Mouse (Mus musculus) hindbrain, embryonic 13.5 days (tissue): ENCODE data around the gene Slc10a1. TPM values are rescaled to one million over a fixed set of nuclear protein-coding genes. Genes with fewer than 3 reads are reported as not detected.

ENCODE experiments used
- ATAC-seq: fragments of 200-750 bp; cut with Nextera tagmentation; 2 replicates; pipeline ENCODE4 v1.8.0; 2017; ENCODE audit warnings: moderate TSS enrichment; ENCODE audit not compliant: low FRiP score
- H3K27ac ChIP-seq: fragments of 300-500 bp; sonication (generic); 2 replicates; pipeline ENCODE4 v1.5.1; 2015; ENCODE audit warnings: inconsistent platforms, mild to moderate bottlenecking, moderate library complexity
- H3K27me3 ChIP-seq: fragments of 300-500 bp; sonication (generic); 2 replicates; pipeline ENCODE4 v1.6.1; 2015; ENCODE audit warnings: mild to moderate bottlenecking, inconsistent platforms
- H3K36me3 ChIP-seq: fragments of 300-500 bp; sonication (generic); 2 replicates; pipeline ENCODE4 v1.6.1; 2015; ENCODE audit warnings: mild to moderate bottlenecking, inconsistent platforms
- H3K4me1 ChIP-seq: fragments of 300-500 bp; sonication (generic); replicated peaks from 2 replicates; pipeline ENCODE4 v1.6.1; 2015; ENCODE audit warnings: inconsistent platforms
- H3K4me2 ChIP-seq: fragments of 300-500 bp; sonication (generic); 2 replicates; pipeline ENCODE4 v1.6.1; 2015; ENCODE audit warnings: inconsistent platforms, mild to moderate bottlenecking, moderate library complexity
- H3K4me3 ChIP-seq: fragments of 300-500 bp; sonication (generic); 2 replicates; pipeline ENCODE4 v1.5.1; 2015; ENCODE audit warnings: mild to moderate bottlenecking, inconsistent platforms
- H3K9ac ChIP-seq: fragments of 300-500 bp; sonication (generic); 2 replicates; pipeline ENCODE4 v1.6.1; 2015; ENCODE audit warnings: mild to moderate bottlenecking, inconsistent platforms
- H3K9me3 ChIP-seq: fragments of 300-500 bp; sonication (generic); 2 replicates; pipeline ENCODE4 v1.6.1; 2016; ENCODE audit warnings: inconsistent platforms
- WGBS: fragments of 180-500 bp; shearing (Covaris S2); methylation state at CpG from one replicate; pipeline ENCODE4 v1.1.7; 2015; 5-methylcytosine and 5-hydroxymethylcytosine counted together
- polyA plus RNA-seq: library from polyadenylated mRNA; unstranded; fragments of >200 nt; fragmentation: Nextera tagmentation; extraction: Ambion mirVana; gene quantifications from 2 replicates; pipeline ENCODE4 v1.2.1, GENCODE M21; 2015

Gene Slc10a1
- polyA plus RNA-seq, 1 experiment from 2014 or later, result 0.21 TPM

- H3K9ac ChIP-seq, result peak overlapping the region; percentile 25; the same call in 1 of the 2 replicates
- H3K9me3 ChIP-seq, result no peaks in the 10 kb centered on the region
- no peak for ATAC-seq
- no peaks in the 10 kb centered on the region for H3K36me3 ChIP-seq
- H3K27ac ChIP-seq, result no peak overlapping the region
- H3K4me2 ChIP-seq, result no peak overlapping the region
- H3K4me1 ChIP-seq, result no peaks in the 10 kb centered on the region
- no peak overlapping the region for H3K4me3 ChIP-seq
- H3K27me3 ChIP-seq, result no peaks in the 10 kb centered on the region
- WGBS, result 72% methylated on average over 5 of the region's 5 CpGs
Observed at GRCm38 (mm10) chr12:80938642-80939041, 29.9 kb downstream of the Slc10a1 start.

- H3K27me3 ChIP-seq, result no peaks in the 10 kb centered on the region
Observed at GRCm38 (mm10) chr12:80937331-80938029, 31.0 kb downstream of the Slc10a1 start.

GRCm38 (mm10) chr12:80936751-80937150, 31.8 kb downstream of the Slc10a1 start:
- ATAC-seq, result no peak
- 77% methylated on average over 2 of the region's 2 CpGs for WGBS
- Histone ChIP-seq H3K4me2 (no peak overlapping the region), H3K27ac (no peak overlapping the region), H3K4me1 (no peaks in the 10 kb centered on the region), H3K36me3 (no peaks in the 10 kb centered on the region), H3K9me3 (no peaks in the 10 kb centered on the region), H3K9ac (no peak overlapping the region), H3K4me3 (no peak overlapping the region), H3K27me3 (no peaks in the 10 kb centered on the region)

More at GRCm38 (mm10) chr12:80937331-80938029, 31.0 kb downstream of the Slc10a1 start:
- no peak overlapping the region for H3K4me3 ChIP-seq
- no peak overlapping the region for H3K9ac ChIP-seq
- H3K36me3 ChIP-seq, result no peaks in the 10 kb centered on the region
- no peaks in the 10 kb centered on the region for H3K9me3 ChIP-seq
- WGBS, result 87% methylated on average over 9 of the region's 9 CpGs
- ATAC-seq, result no peak
- H3K27ac ChIP-seq, result no peak overlapping the region
- no peaks in the 10 kb centered on the region for H3K4me1 ChIP-seq
- H3K4me2 ChIP-seq, result no peak overlapping the region

- H3K9ac ChIP-seq, result no peak overlapping the region
- no peaks in the 10 kb centered on the region for H3K9me3 ChIP-seq
- no peaks in the 10 kb centered on the region for H3K4me1 ChIP-seq
- no peak overlapping the region for H3K4me3 ChIP-seq
- no peaks in the 10 kb centered on the region for H3K27me3 ChIP-seq
- no peak overlapping the region for H3K4me2 ChIP-seq
- H3K36me3 ChIP-seq, result no peaks in the 10 kb centered on the region
- ATAC-seq, result no peak
- 94% methylated on average over 1 of the region's 1 CpGs for whole genome bisulfite sequencing
- no peak overlapping the region for H3K27ac ChIP-seq
Observed at GRCm38 (mm10) chr12:80932865-80933264, 35.6 kb downstream of the Slc10a1 start.

- no peak overlapping the region for H3K4me2 ChIP-seq
- 92% methylated on average over 3 of the region's 3 CpGs for WGBS
Observed at GRCm38 (mm10) chr12:80931402-80932140, 36.9 kb downstream of the Slc10a1 start.

GRCm38 (mm10) chr12:80930141-80930540, 38.4 kb downstream of the Slc10a1 start:
- H3K4me2 ChIP-seq, result no peak overlapping the region
- H3K27me3 ChIP-seq, result no peaks in the 10 kb centered on the region
- no peak for ATAC-seq
- H3K9me3 ChIP-seq, result no peaks in the 10 kb centered on the region
- no peaks in the 10 kb centered on the region for H3K36me3 ChIP-seq
- no peak overlapping the region for H3K9ac ChIP-seq
- H3K4me3 ChIP-seq, result no peak overlapping the region
- WGBS, result 84% methylated on average over 7 of the region's 7 CpGs
- no peak overlapping the region for H3K27ac ChIP-seq
- H3K4me1 ChIP-seq, result no peaks in the 10 kb centered on the region

More at GRCm38 (mm10) chr12:80931402-80932140, 36.9 kb downstream of the Slc10a1 start:
- ATAC-seq, result no peak
- Histone ChIP-seq H3K4me1 (no peaks in the 10 kb centered on the region), H3K27ac (no peak overlapping the region), H3K36me3 (no peaks in the 10 kb centered on the region), H3K27me3 (no peaks in the 10 kb centered on the region), H3K9me3 (no peaks in the 10 kb centered on the region), H3K4me3 (no peak overlapping the region), H3K9ac (no peak overlapping the region)

- Histone ChIP-seq H3K4me1 (no peaks in the 10 kb centered on the region), H3K4me2 (no peak overlapping the region), H3K9ac (no peak overlapping the region), H3K4me3 (no peak overlapping the region), H3K9me3 (no peaks in the 10 kb centered on the region), H3K27me3 (no peaks in the 10 kb centered on the region), H3K27ac (no peak overlapping the region), H3K36me3 (no peaks in the 10 kb centered on the region)
- 86% methylated on average over 3 of the region's 3 CpGs for WGBS
- ATAC-seq, result no peak
Observed at GRCm38 (mm10) chr12:80928881-80929280, 39.6 kb downstream of the Slc10a1 start.

- WGBS, result 73% methylated on average over 1 of the region's 1 CpGs
Observed at GRCm38 (mm10) chr12:80927518-80927917, 41.0 kb downstream of the Slc10a1 start.

GRCm38 (mm10) chr12:80926550-80926949, 42.0 kb downstream of the Slc10a1 start:
- H3K9me3 ChIP-seq, result no peaks in the 10 kb centered on the region
- H3K4me3 ChIP-seq, result no peak overlapping the region
- H3K9ac ChIP-seq, result no peak overlapping the region
- H3K4me1 ChIP-seq, result no peaks in the 10 kb centered on the region
- no peaks in the 10 kb centered on the region for H3K36me3 ChIP-seq
- no peaks in the 10 kb centered on the region for H3K27me3 ChIP-seq
- ATAC-seq, result no peak
- H3K27ac ChIP-seq, result no peak overlapping the region
- WGBS, result 77% methylated on average over 4 of the region's 4 CpGs
- H3K4me2 ChIP-seq, result no peak overlapping the region

More at GRCm38 (mm10) chr12:80927518-80927917, 41.0 kb downstream of the Slc10a1 start:
- no peak overlapping the region for H3K4me3 ChIP-seq
- H3K9me3 ChIP-seq, result no peaks in the 10 kb centered on the region
- H3K4me1 ChIP-seq, result no peaks in the 10 kb centered on the region
- no peak overlapping the region for H3K4me2 ChIP-seq
- no peaks in the 10 kb centered on the region for H3K27me3 ChIP-seq
- H3K36me3 ChIP-seq, result no peaks in the 10 kb centered on the region
- no peak for ATAC-seq
- H3K27ac ChIP-seq, result no peak overlapping the region
- H3K9ac ChIP-seq, result no peak overlapping the region

GRCm38 (mm10) chr12:80925919-80926318, 42.6 kb downstream of the Slc10a1 start:
- Histone ChIP-seq H3K9ac (no peak overlapping the region), H3K9me3 (no peaks in the 10 kb centered on the region), H3K4me2 (no peak overlapping the region), H3K4me3 (no peak overlapping the region), H3K27ac (no peak overlapping the region), H3K4me1 (no peaks in the 10 kb centered on the region), H3K27me3 (no peaks in the 10 kb centered on the region), H3K36me3 (no peaks in the 10 kb centered on the region)
- WGBS, result 44% methylated on average over 7 of the region's 7 CpGs
- ATAC-seq, result no peak

GRCm38 (mm10) chr12:80924205-80924604, 44.3 kb downstream of the Slc10a1 start:
- Histone ChIP-seq H3K9me3 (no peaks in the 10 kb centered on the region), H3K9ac (no peak overlapping the region), H3K27me3 (no peaks in the 10 kb centered on the region), H3K27ac (no peak overlapping the region), H3K4me3 (no peak overlapping the region), H3K4me2 (no peak overlapping the region), H3K4me1 (no peaks in the 10 kb centered on the region), H3K36me3 (no peaks in the 10 kb centered on the region)
- ATAC-seq, result no peak
- WGBS, result 58% methylated on average over 3 of the region's 3 CpGs

- 64% methylated on average over 5 of the region's 5 CpGs for WGBS
- no peak for ATAC-seq
Observed at GRCm38 (mm10) chr12:80923602-80924001, 44.9 kb downstream of the Slc10a1 start.

More at GRCm38 (mm10) chr12:80923602-80924001, 44.9 kb downstream of the Slc10a1 start:
- Histone ChIP-seq H3K4me3 (no peak overlapping the region), H3K36me3 (no peaks in the 10 kb centered on the region), H3K4me1 (no peaks in the 10 kb centered on the region), H3K27me3 (no peaks in the 10 kb centered on the region), H3K9me3 (no peaks in the 10 kb centered on the region), H3K4me2 (no peak overlapping the region), H3K9ac (no peak overlapping the region), H3K27ac (no peak overlapping the region)
